Mouse (Mus musculus) MEL (cell line): ENCODE measurements around the gene Ccz1. TPM values are rescaled to one million over a fixed set of nuclear protein-coding genes. Genes with fewer than 3 reads are reported as not detected.

Experiments used
- DNase-seq: peaks from one replicate; pipeline ENCODE4 v3.0.0; 2011; ENCODE audit warnings: low read depth, low spot score
- H3K27ac ChIP-seq: 2 replicates; pipeline ENCODE4 v1.5.1; 2012; ENCODE audit warnings: low read depth, mild to moderate bottlenecking, control low read depth, low read length, moderate library complexity; ENCODE audit not compliant: control insufficient read depth
- H3K27me3 ChIP-seq, 2 experiments: fragments of 150-350 bp in 1 of 2; sonication (generic) in 1 of 2; 2 replicates each; pipeline ENCODE4 v1.6.1; 2012; ENCODE audit warnings: low read length in 2 of 2, mild to moderate bottlenecking in 2 of 2, improper control_type of control experiment in 1 of 2, moderate library complexity in 1 of 2; ENCODE audit not compliant: insufficient read depth in 2 of 2, control insufficient read depth in 1 of 2
- H3K36me3 ChIP-seq, 2 experiments: 2 replicates each; pipeline ENCODE4 v1.6.1; 2012 to 2014; ENCODE audit warnings: low read length in 2 of 2, improper control_type of control experiment in 1 of 2, inconsistent platforms in 1 of 2, mild to moderate bottlenecking in 1 of 2; ENCODE audit not compliant: insufficient read depth in 2 of 2, control insufficient read depth in 1 of 2
- H3K4me1 ChIP-seq, 2 experiments: fragments of 150-350 bp in 1 of 2; sonication (generic) in 1 of 2; 2 replicates each; pipeline ENCODE4 v1.6.1; 2012; ENCODE audit warnings: low read length in 2 of 2, improper control_type of control experiment in 1 of 2, mild to moderate bottlenecking in 1 of 2; ENCODE audit not compliant: insufficient read depth in 2 of 2, control insufficient read depth in 1 of 2
- H3K4me3 ChIP-seq, 2 experiments: fragments of 150-350 bp in 1 of 2; sonication (generic) in 1 of 2; 2 replicates each; pipeline ENCODE4 v1.5.1; 2012; ENCODE audit warnings: low read depth in 2 of 2, low read length in 2 of 2, mild to moderate bottlenecking in 2 of 2, moderate library complexity in 2 of 2, control low read depth in 1 of 2, improper control_type of control experiment in 1 of 2; ENCODE audit not compliant: control insufficient read depth in 1 of 2, insufficient read depth in 1 of 2
- H3K79me2 ChIP-seq: 2 replicates; pipeline ENCODE4 v1.6.1; 2012; ENCODE audit warnings: mild to moderate bottlenecking, low read length, moderate library complexity; ENCODE audit not compliant: control insufficient read depth, poor library complexity, insufficient read depth
- H3K9ac ChIP-seq: 2 replicates; pipeline ENCODE4 v1.6.1; 2012; ENCODE audit warnings: low read depth, mild to moderate bottlenecking, control low read depth, low read length, moderate library complexity; ENCODE audit not compliant: control insufficient read depth, poor library complexity, severe bottlenecking
- H3K9me3 ChIP-seq: fragments of 150-350 bp; sonication (generic); replicated peaks from 2 replicates; pipeline ENCODE4 v1.6.1; 2012; ENCODE audit warnings: mild to moderate bottlenecking, low read length, improper control_type of control experiment, moderate library complexity; ENCODE audit not compliant: insufficient read depth
- BHLHE40 ChIP-seq: IDR thresholded peaks from 2 replicates; pipeline ENCODE4 v1.6.1; 2012; ENCODE audit warnings: low read depth, mild to moderate bottlenecking, inconsistent platforms, low read length, improper control_type of control experiment, borderline replicate concordance
- CHD1 ChIP-seq: IDR thresholded peaks from 2 replicates; pipeline ENCODE4 v1.6.1; 2012; ENCODE audit warnings: low read depth, mild to moderate bottlenecking, inconsistent platforms, low read length, improper control_type of control experiment
- CTCF ChIP-seq, 3 experiments: IDR thresholded peaks in 2 of 3; conservative IDR thresholded peaks in 1 of 3; 2 replicates each; pipeline ENCODE4 v1.5.1; 2011 to 2012; ENCODE audit warnings: low read length in 3 of 3, low read depth in 2 of 3, mild to moderate bottlenecking in 2 of 3, improper control_type of control experiment in 1 of 3, inconsistent platforms in 1 of 3, mixed read lengths in 1 of 3, moderate library complexity in 1 of 3; ENCODE audit not compliant: control insufficient read depth in 1 of 3, insufficient read depth in 1 of 3, poor library complexity in 1 of 3, severe bottlenecking in 1 of 3
- ELF1 ChIP-seq: IDR thresholded peaks from 2 replicates; pipeline ENCODE4 v1.6.1; 2014; ENCODE audit warnings: low read depth, mild to moderate bottlenecking, inconsistent platforms, low read length, improper control_type of control experiment, moderate library complexity
- HCFC1 ChIP-seq: IDR thresholded peaks from 2 replicates; pipeline ENCODE4 v1.6.1; 2012; ENCODE audit warnings: low read depth, mild to moderate bottlenecking, inconsistent platforms, low read length, improper control_type of control experiment, moderate library complexity
- MAFK ChIP-seq: IDR thresholded peaks from 2 replicates; pipeline ENCODE4 v1.6.1; 2011; ENCODE audit warnings: low read depth, mild to moderate bottlenecking, low read length, improper control_type of control experiment, borderline replicate concordance
- NRF1 ChIP-seq: IDR thresholded peaks from 2 replicates; pipeline ENCODE4 v1.6.1; 2014; ENCODE audit warnings: low read depth, mild to moderate bottlenecking, inconsistent platforms, low read length, improper control_type of control experiment, moderate library complexity; ENCODE audit not compliant: poor library complexity, insufficient read depth, severe bottlenecking
- POLR2A ChIP-seq, 2 experiments: IDR thresholded peaks; 2 replicates each; pipeline ENCODE4 v1.6.1; 2011 to 2012; ENCODE audit warnings: low read length in 2 of 2, mild to moderate bottlenecking in 2 of 2, control low read depth in 1 of 2, improper control_type of control experiment in 1 of 2, low read depth in 1 of 2, moderate library complexity in 1 of 2; ENCODE audit not compliant: control insufficient read depth in 1 of 2, insufficient read depth in 1 of 2, poor library complexity in 1 of 2
- POLR2AphosphoS5 ChIP-seq: IDR thresholded peaks from 2 replicates; pipeline ENCODE4 v1.6.1; 2012; ENCODE audit warnings: low read depth, borderline replicate concordance, mild to moderate bottlenecking, inconsistent platforms, low read length, moderate library complexity, mixed read lengths
- RAD21 ChIP-seq: IDR thresholded peaks from 2 replicates; pipeline ENCODE4 v1.6.1; 2011; ENCODE audit warnings: mild to moderate bottlenecking, low read depth, low read length, improper control_type of control experiment
- SIN3A ChIP-seq: IDR thresholded peaks from 2 replicates; pipeline ENCODE4 v1.6.1; 2012; ENCODE audit warnings: low read length, improper control_type of control experiment, inconsistent platforms
- SMC3 ChIP-seq: IDR thresholded peaks from 2 replicates; pipeline ENCODE4 v1.6.1; 2011; ENCODE audit warnings: low read depth, low read length, improper control_type of control experiment
- TBP ChIP-seq: IDR thresholded peaks from 2 replicates; pipeline ENCODE4 v1.8.0; 2011; ENCODE audit warnings: low read depth, low read length, improper control_type of control experiment
- TCF12 ChIP-seq: IDR thresholded peaks from 2 replicates; pipeline ENCODE4 v1.6.1; 2014; ENCODE audit warnings: low read depth, mild to moderate bottlenecking, inconsistent platforms, low read length, improper control_type of control experiment, moderate library complexity
- UBTF ChIP-seq: IDR thresholded peaks from 2 replicates; pipeline ENCODE4 v1.6.1; 2012; ENCODE audit warnings: low read depth, mild to moderate bottlenecking, inconsistent platforms, low read length, improper control_type of control experiment, moderate library complexity, borderline replicate concordance; ENCODE audit not compliant: insufficient read depth
- USF1 ChIP-seq: IDR thresholded peaks from 2 replicates; pipeline ENCODE4 v1.6.1; 2014; ENCODE audit warnings: low read depth, mild to moderate bottlenecking, inconsistent platforms, low read length, improper control_type of control experiment, moderate library complexity
- USF2 ChIP-seq, 2 experiments: IDR thresholded peaks; 2 replicates each; pipeline ENCODE4 v1.6.1; 2011 to 2012; ENCODE audit warnings: improper control_type of control experiment in 2 of 2, low read length in 2 of 2, borderline replicate concordance in 1 of 2, inconsistent platforms in 1 of 2, low read depth in 1 of 2, mild to moderate bottlenecking in 1 of 2; ENCODE audit not compliant: insufficient read depth in 1 of 2
- ZC3H11A ChIP-seq: IDR thresholded peaks from 2 replicates; pipeline ENCODE4 v1.6.1; 2012; ENCODE audit warnings: low read depth, mild to moderate bottlenecking, inconsistent platforms, low read length, improper control_type of control experiment
- ZNF384 ChIP-seq: IDR thresholded peaks from 2 replicates; pipeline ENCODE4 v1.6.1; 2012; ENCODE audit warnings: low read depth, mild to moderate bottlenecking, inconsistent platforms, low read length, improper control_type of control experiment
- polyA plus RNA-seq, 2 experiments: library from polyadenylated mRNA; stranded (reverse) in 1 of 2; unstranded in 1 of 2; fragments of >175 nt in 1 of 2; fragments of >200 nt in 1 of 2; gene quantifications; 2 replicates each; pipeline versions ENCODE4 v1.2.1 to v1.2.4; 2012; ENCODE audit warnings: low replicate concordance in 2 of 2, low read depth in 1 of 2; ENCODE audit not compliant: insufficient read length in 2 of 2, insufficient read depth in 1 of 2, missing spikeins in 1 of 2
- total RNA-seq: library from RNA; depleted of rRNA; stranded (reverse); fragments of 300-350 nt; gene quantifications from 2 replicates; pipeline ENCODE4 v1.2.3, GENCODE M21; 2012

Gene Ccz1
- total and polyA plus RNA-seq, 3 experiments: 56.0 to 166 (median 58.0) TPM

DNA sequence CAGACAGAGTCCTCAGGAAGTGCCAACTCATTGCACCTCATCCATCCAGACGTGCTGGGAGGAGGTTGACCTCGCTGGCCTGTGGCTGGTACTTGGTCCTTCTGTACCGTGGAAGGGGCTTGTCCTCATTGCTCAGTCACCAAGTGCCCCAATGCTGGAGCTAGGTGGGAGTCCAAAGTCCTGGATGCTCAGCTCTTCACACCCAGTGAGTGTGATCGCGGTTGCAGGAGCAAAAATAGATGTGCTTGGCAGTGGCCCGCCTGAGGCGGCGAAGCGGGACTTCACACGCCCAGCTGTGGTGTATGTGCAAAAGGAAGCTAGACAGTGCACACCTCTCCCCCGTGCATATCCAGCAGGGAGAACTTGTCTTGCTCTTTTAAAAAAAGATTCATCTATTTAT, 28.5 kb upstream of the Ccz1 start:
- DNase-seq: no peak
- peaks cover 0 to 3% of the 10 kb centered on the region in 2 experiments; a peak in 2 of 4 replicates for H3K4me1 ChIP-seq
- H3K36me3 ChIP-seq: no peaks in the 10 kb centered on the region; a peak in 1 of 4 replicates
- no peak overlapping the region for H3K27ac ChIP-seq
- no peak overlapping the region for H3K9ac ChIP-seq
- no peaks in the 10 kb centered on the region for H3K27me3 ChIP-seq
- no peak overlapping the region for H3K4me3 ChIP-seq
- H3K79me2 ChIP-seq: no peaks in the 10 kb centered on the region
- no peaks in the 10 kb centered on the region for H3K9me3 ChIP-seq
- no peak for TF ChIP-seq USF1
- TF ChIP-seq POLR2AphosphoS5: no peak
- TF ChIP-seq POLR2A (IDR thresholded peaks at IDR 0.05; ENCODE audit: control insufficient read depth in 1 of 2, insufficient read depth in 1 of 2, low read depth in 1 of 2, low read length in 2 of 2, poor library complexity in 1 of 2): no peak
- no peak for TF ChIP-seq CTCF (IDR thresholded peaks at IDR 0.05 in 2 of 3, conservative IDR thresholded peaks at IDR 0.05 in 1 of 3; ENCODE audit: control insufficient read depth in 1 of 3, insufficient read depth in 1 of 3, low read depth in 2 of 3, low read length in 3 of 3, poor library complexity in 1 of 3, severe bottlenecking in 1 of 3)
- TF ChIP-seq CHD1: no peak
- TF ChIP-seq TBP: no peak
- TF ChIP-seq TCF12: no peak
- TF ChIP-seq SIN3A: no peak
- TF ChIP-seq UBTF: no peak
- TF ChIP-seq NRF1: no peak
- TF ChIP-seq USF2 (IDR thresholded peaks at IDR 0.05; ENCODE audit: borderline replicate concordance in 1 of 2, insufficient read depth in 1 of 2, low read depth in 1 of 2, low read length in 2 of 2): no peak
- no peak for TF ChIP-seq ZNF384
- TF ChIP-seq, all 39 proteins: peak for 0

DNA sequence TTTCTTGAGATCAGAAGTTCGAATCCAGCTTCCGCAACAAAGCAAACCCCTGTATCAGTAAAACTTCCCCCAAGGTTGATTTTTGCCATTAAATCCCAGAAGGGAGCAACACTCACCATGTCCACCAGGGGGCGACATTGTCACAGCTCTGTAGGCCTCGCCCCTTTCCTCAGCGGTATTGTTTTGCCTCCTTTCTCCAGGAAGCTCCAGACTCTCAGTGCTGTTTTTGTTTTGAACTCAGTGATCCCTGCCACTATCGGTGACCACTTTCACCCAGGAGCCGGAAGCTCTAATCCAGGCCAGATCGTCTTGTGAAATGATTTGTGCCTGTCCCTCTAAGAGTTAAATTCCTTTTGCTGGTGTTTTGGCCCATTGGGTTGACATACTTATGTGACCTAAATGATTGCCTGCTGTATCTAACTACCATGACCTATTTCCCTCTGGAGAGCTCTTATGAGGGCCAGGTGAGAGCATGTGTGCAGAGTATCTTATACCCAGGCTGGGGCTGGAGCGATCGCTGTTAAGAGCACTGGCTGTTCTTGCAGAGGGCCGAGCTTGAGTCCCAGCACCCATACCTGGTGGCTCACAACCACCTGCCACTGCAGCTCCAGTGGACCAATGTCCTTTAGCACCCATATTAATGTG, 26.2 kb upstream of the Ccz1 start:
- Histone ChIP-seq H3K79me2 (no peaks in the 10 kb centered on the region), H3K27ac (no peak overlapping the region), H3K27me3 (no peaks in the 10 kb centered on the region), H3K4me1 (peaks cover 0 to 3% of the 10 kb centered on the region in 2 experiments; a peak in 2 of 4 replicates), H3K36me3 (no peaks in the 10 kb centered on the region; a peak in 1 of 4 replicates), H3K9ac (no peak overlapping the region), H3K9me3 (no peaks in the 10 kb centered on the region), H3K4me3 (0 out of 4 replicates have a peak overlapping the region, but pooled peaks of 1 of the 2 experiments have one; percentile 5)
- DNase-seq: peak; percentile 82
- TF ChIP-seq BHLHE40 (no peak), CTCF (IDR thresholded peaks at IDR 0.05 in 2 of 3, conservative IDR thresholded peaks at IDR 0.05 in 1 of 3; ENCODE audit: control insufficient read depth in 1 of 3, insufficient read depth in 1 of 3, low read depth in 2 of 3, low read length in 3 of 3, poor library complexity in 1 of 3, severe bottlenecking in 1 of 3) (peak; percentile 90 to 95 (median 94)), HCFC1 (no peak), ELF1 (0 out of 2 replicates have a peak, but pooled peaks have one; percentile 8), MAFK (no peak), ZC3H11A (peak; percentile 66), SMC3 (peak; percentile 81), RAD21 (peak; percentile 87)
